Mouse (Mus musculus) kidney, postnatal 25 days (tissue): ENCODE measurements around the gene Mgme1.
A peak's percentile ranks its signal among the peaks of the same experiment; 100 is the strongest.

ENCODE experiments used
- DNase-seq, 2 experiments: peaks; one replicate each; pipeline ENCODE4 v3.0.0; 2021; ENCODE audit warnings: mixed read lengths in 2 of 2

The Mgme1 gene

GRCm38 (mm10) chr2:144264398-144265119 lies 5.9 kb upstream of the Mgme1 start:
- peak; percentile 24 to 49 for DNase-seq

DNA sequence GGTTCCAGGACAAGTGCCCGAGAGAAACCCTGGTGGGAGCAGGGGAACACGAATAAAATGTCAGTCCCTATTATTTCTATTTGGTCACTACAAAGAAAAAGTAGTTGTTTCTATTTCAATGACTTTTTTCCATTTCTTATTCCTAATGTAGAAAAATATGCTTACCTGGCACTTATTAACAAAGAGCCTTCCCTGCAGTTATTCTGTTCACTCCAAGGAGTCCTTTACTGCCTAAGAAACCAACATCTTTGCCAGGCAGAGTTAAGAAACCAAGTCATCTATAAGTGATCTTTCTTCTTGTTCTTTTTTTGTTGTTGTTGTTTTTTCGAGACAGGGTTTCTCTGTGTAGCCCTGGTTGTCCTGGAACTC lies 5.4 kb upstream of the Mgme1 start:
- DNase-seq: no peak

DNA sequence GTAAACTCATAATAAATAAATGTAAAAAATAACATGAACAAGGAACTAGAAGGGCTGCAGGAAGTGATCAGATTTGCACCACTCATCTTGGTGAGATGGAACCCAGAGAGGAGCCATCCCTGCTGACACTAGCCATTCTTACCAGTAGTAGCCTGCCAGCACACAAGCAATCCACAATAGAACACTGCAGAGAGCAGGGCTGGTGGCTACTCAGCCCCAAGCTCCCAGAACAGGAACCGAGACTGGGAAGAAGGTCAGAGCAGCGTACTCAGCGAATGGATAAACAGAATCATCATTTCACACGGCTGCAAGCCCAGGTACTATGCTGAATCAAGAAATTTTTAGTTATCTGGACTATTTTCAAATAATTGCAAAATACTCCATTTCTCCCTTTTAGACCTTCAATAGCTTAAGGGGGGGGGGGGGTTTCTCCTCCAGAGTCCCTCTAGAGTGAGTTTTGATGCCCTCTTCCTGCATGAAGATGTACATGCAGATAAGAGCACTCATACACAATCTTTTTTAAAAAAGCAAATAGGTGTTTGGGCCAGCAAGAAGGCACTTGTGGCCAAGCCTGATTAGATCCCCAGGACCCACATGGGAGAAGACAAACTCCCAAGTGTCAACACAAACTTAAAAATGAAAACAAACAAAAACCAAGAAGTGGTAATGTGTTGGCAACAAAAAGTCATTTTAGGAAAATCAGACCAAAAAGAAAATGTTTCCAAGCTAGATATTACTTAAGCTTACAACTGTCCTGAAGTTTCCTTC lies 4.4 kb upstream of the Mgme1 start:
- peak in 1 of 2 experiments; percentile 46 for DNase-seq

- DNase-seq: no peak
Observed at GRCm38 (mm10) chr2:144267004-144267730, 3.3 kb upstream of the Mgme1 start.

- DNase-seq: peak; percentile 25 to 64
Observed at GRCm38 (mm10) chr2:144267731-144268015, 2.8 kb upstream of the Mgme1 start.

- no peak for DNase-seq
Observed at GRCm38 (mm10) chr2:144268446-144269305, 1.8 kb upstream of the Mgme1 start.

GRCm38 (mm10) chr2:144269306-144269650 lies 1.2 kb upstream of the Mgme1 start:
- DNase-seq: no peak

DNA sequence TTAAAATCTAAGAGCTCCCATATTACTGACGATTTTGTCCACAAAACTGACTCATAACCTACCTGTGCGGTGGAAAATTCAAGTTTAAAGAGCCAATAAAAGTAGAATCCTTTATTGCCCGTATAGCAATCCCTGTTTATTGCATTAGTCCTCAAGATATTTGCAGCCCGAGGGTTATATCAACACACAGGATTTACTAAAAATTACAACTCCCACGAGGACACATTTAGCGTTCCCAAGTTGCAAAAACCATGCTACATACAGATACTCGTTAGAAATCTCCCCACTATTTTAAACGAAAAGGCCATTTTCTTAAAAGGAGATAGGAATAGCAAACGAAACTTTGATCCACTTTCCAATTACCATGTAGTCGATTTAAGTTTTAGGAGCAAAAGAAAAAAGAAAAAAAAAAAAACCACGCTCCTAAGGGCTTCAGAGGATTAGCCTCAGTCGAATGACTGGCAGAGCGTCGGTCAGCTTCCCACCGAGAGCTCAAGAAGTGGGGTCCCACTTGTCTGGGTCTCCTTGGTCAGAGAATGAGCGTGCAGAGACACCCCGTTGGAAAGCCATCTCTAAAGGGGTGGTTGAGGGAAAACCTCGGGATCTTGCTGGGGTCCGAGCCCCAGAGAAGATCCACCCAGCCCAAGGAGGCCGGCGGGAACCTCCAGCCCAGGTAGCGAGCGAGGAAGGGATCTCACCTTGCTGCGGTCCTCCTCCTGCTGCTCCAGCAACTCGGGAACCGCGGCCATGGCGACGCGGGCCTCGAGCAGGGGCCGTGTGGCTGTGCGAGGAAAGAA lies 586 bp upstream of the Mgme1 start:
- no peak for DNase-seq

DNA sequence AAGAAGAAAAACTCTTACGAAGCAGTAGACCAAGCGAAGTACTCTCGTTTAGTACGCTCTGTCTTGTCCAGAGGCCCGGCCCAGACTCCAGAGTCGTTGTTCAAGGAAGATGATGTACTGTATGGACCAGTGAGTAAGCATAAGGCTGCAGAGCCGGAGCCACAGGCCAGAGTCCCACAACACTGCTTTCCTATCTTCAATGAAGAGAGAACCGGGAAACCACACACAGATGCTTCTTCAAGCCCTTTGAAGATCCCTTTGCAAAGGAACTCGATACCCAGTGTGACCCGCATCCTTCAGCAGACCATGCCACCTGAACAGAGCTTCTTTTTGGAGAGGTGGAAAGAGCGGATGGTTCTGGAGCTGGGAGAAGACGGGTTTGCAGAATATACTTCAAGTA lies 1.6 kb downstream of the Mgme1 start:
- DNase-seq: no peak

DNA sequence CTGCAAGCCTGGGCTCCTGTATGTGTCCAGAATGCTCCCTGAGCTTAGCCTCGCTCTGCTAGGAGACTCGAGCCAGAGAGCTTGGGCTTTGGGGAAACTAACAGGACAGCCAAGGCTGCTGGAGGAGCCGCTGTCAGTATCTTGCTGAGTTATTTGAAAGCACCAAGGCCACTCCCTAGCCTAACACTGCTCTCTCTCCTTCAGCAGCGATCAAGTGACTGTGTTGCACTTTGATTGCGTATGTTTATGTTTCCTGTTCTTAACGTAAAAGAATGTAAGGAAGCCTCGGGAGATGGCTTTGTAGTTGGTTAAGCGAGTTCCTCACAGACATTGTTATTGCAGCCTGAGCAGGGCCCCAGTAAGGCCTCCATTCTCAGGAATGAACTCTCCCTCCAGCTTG lies 4.3 kb downstream of the Mgme1 start:
- no peak for DNase-seq

DNA sequence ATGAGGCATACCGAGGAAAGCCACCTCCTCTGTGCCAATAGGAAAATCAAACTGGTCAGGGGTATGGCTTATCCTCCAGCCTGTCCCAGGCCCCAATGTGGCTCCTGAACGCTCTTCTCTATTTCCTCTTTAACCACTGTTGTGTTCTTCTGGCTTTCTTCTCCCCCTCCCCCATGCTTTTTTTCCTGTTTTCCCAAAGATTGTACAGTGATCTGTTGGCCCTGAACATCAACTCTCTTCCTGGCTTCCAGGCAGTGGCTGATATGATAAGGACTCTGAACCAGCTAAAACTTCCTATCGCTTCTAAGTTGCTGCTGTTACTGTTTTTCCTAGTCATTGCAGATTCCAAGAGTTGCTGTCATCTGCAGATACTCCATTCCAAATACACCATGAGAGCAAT lies 6.4 kb downstream of the Mgme1 start:
- no peak for DNase-seq

- peak; percentile 95 for DNase-seq
Observed at GRCm38 (mm10) chr2:144279742-144280141, 9.3 kb downstream of the Mgme1 start.

- no peak for DNase-seq
Observed at GRCm38 (mm10) chr2:144280568-144280967, 10.1 kb downstream of the Mgme1 start.

DNA sequence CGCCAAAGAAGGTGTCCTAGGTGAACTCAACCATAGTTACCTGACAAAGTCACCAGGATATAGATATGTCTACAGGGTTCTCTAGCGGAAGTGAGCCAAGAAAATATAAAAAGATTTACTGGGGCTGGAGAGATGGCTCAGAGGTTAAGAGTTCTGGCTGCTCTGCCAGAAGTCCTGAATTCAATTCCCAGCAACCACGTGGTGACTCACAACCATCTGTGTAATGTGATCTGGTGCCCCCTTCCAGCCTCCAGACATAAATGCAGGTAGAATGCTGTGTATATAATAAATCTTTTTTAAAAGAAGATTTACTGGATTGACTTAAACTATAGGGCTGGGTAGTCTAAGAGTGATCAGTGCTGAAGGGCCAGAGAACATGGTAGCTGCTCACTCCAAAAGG lies 11.0 kb downstream of the Mgme1 start:
- DNase-seq: no peak

DNA sequence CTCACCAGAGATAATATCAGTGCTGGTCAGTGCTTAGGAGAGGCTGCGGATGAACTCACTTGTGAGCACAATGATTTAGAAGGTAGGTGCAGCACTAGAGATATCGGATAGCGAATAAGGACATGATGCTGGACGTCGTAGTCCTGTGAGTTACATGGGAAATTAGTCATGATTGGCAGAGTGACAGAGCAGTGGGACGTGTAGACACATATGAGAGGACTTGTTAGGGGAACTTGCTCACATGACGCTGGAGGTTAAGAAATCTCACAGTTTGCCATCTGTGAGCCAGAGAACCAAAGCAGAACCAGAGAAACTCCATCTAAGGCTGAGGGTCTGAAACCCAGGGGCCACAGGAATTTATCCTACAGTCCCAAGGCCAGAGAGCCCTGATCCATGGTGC lies 19.9 kb downstream of the Mgme1 start:
- DNase-seq: no peak

DNA sequence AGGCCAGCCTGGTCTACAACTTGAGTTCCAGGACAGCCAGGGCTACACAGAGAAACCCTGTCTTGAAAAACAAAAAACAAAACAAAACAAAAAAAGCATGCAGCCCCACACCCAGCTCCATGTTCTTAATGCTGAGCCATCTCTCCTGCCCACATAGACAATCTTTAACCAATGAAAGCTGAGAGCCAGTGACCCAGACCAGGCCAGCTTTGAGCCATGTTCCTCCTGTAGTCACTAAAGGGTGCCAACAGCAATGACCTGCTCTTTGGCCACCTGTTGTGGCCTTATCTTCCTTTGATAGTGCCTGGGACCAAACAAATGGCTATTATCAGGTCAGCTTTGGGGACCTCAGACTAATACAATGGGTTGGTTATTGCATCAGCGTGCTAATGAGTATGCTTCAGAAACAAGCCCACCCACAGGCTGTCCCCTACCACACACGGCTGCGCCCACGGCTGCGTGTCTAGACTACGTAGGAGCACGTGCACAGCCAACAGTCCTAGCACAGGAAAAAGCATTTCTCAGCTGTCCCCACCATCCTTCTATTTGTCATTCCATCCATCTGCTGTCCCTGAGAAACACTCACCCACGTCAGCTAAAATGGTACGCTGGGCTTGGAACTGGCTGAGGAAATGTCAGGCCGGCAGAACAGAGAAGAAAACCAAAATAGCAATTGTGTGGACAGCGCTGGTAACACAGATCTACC lies 21.3 kb downstream of the Mgme1 start:
- no peak for DNase-seq

DNA sequence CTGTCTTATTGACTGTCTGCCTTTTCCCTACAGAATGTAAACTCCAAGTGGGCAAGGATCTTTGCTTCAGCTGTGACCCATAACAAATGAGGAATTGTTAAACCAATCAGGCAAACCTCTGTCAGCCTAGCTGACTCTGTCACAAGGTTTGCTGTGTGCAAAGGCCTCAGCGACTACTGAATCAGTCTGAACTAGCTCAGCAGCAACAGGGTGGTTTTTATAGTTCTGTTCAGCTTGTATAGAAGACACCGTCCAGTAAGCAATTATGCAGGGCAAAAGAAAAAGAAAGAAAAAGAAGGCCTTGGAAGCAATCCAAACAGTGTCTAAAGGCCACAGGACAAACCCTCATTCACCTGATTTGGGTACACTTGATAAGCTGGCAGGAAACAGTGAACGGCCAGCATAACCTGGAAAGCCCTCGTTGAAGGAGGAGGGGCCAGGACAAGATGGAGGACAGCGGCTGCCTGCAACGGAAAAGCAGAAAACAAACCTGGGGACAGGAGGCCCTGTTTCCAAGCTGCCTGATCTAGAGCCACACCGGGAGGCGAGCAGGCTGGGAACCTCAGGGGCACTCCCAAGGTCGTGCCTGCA lies 24.8 kb downstream of the Mgme1 start:
- no peak for DNase-seq

GRCm38 (mm10) chr2:144299749-144300669 lies 29.5 kb downstream of the Mgme1 start:
- no peak for DNase-seq

- DNase-seq: no peak
Observed at GRCm38 (mm10) chr2:144301101-144301500, 30.6 kb downstream of the Mgme1 start.

- peak in 1 of 2 experiments; percentile 24 for DNase-seq
Observed at GRCm38 (mm10) chr2:144305721-144306294, 35.3 kb downstream of the Mgme1 start.
